Mouse (Mus musculus): ENCODE measurements around the gene 4930579G24Rik.
A peak's percentile ranks its signal among the peaks of the same experiment; 100 is the strongest.

4930579G24Rik gene

GRCm38 (mm10) chr3:79628561-79629415, at the start of gene 4930579G24Rik:
Gene 4930579G24Rik (plus strand): TSS chr3:79629079.
- peak; percentile 95 for DNase-seq

DNA sequence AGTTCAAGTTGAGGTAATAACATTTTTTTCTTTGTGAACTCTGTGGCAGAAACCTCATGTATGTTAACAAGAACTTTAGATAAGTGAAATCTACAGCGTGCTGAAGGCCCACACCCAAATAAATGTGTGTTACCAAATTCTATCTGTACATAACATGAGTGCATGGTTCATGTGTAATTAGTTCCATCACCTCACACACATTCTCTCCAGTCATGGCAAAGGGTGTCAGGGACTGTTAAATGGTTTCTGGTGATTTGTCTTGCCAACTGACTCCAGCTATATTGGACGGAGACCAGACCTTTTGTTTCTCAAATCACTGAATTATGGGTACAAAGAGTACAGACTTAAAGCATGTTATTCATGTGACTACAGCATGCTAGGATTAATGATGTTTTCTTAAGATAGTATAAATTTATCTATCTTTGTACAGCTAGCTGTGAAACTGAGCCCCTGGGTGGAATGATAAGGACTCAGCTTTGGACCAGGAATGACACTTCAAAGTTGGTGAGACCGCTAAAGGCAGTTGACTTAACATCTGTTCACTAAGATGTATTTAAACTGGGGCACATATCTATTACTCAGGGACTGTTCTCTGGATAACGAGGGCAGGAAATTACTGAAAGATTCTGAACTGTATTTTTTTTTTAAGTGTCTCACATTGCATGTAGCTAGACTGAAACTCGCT, 48.8 kb upstream of the 4930579G24Rik start:
- no peak for DNase-seq

GRCm38 (mm10) chr3:79586804-79587203, 42.1 kb upstream of the 4930579G24Rik start:
- peak; percentile 86 for DNase-seq

GRCm38 (mm10) chr3:79589671-79590070, 39.2 kb upstream of the 4930579G24Rik start:
- no peak for DNase-seq

- peak; percentile 78 for DNase-seq
These were observed 37.8 kb upstream of the 4930579G24Rik start, which contains the start of gene Ppid for GRCm38 (mm10) chr3:79590863-79591792. Gene Ppid (plus strand): TSS chr3:79591342.

- no peak for DNase-seq
These were observed 36.9 kb upstream of the 4930579G24Rik start for GRCm38 (mm10) chr3:79591793-79592471.

- no peak for DNase-seq
These were observed 33.4 kb upstream of the 4930579G24Rik start for GRCm38 (mm10) chr3:79595468-79595867.

- DNase-seq, result no peak
These were observed 19.0 kb upstream of the 4930579G24Rik start for GRCm38 (mm10) chr3:79609886-79610285.

GRCm38 (mm10) chr3:79627484-79628181, 1.2 kb upstream of the 4930579G24Rik start:
- DNase-seq, result no peak

DNA sequence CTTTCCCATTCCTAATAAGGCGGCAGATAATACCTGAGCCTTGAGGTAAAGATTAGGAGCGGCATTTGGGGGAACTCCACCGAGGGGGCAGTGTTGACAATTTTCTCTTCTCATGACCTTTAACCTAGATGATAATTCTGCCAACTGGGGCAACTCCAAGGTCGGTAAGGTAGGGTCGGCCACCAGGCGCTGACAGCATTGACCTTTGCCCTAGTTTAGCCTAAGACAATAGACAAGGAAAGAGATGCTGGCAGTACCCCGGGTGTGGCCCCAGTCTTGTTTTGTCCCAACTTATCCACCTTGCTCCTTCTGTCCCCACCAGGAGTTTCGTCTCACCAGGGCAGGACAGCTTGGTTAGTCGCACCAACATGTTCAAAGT, 708 bp upstream of the 4930579G24Rik start:
- DNase-seq, result no peak

DNA sequence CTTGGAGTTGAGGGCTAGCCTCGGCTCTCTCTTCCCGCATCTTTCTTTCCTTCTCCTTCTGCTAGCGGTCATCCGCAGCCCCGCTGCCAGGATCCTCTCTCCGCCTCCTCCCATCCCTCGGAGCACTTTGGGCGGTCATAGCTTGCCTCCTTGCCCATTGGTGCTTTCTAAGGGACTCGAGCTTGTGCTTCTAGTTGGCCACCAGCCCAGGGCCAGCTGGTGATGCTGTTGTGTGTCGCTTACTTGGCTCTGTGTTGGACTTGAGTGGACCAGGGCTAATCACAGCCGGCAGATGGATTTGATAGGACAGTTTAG, 494 bp downstream of the 4930579G24Rik start, which contains the start of gene Etfdh:
TSS of gene Etfdh (minus strand) at position 85 of the 315 bp plus-strand sequence.
- DNase-seq, result peak; percentile 45

- no peak for DNase-seq
These were observed 23.2 kb downstream of the 4930579G24Rik start for GRCm38 (mm10) chr3:79652129-79652528.

DNA sequence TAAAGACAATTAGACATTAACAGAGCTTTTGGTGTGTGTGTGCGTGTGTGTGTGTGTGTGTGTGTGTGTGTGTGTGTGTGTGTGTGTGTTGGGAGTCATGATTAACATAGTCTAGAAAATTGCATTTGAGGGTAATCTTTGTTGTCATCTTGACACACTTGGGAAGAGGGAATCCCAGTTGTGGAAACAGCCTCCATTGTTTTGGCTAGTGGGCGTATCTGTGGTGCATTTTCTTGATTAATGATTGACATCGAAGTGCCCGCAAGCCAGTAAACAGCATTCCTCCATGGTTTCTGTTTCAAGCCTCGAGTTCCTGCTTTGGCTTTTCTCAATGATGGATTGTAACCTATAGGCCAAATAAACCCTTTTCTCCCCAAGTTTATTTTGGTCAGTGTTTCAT, 27.8 kb downstream of the 4930579G24Rik start:
- DNase-seq, result no peak

- DNase-seq, result peak; percentile 36
These were observed 36.0 kb downstream of the 4930579G24Rik start for GRCm38 (mm10) chr3:79664787-79665408.

DNA sequence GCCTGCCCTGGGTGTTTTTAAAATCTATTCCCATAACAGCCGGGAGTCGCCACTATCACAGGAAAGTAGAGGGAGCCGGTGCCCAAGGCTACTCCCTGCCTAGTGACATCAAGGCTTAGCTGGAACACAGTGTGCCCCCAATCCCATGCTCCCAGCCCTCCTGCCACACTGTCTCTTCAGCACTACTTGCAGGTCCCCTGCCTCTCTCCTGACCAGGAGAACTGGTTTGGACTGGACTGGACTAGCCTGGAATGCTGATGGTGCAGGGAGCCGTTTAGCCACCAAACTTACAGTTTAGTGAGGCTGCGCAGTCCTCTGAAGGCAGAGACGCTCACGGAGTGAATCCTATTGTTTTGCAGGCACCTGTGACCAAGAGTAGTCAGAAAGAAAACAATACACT, 41.7 kb downstream of the 4930579G24Rik start:
- DNase-seq, result no peak

- DNase-seq, result no peak
These were observed 43.3 kb downstream of the 4930579G24Rik start for GRCm38 (mm10) chr3:79672188-79672587.

GRCm38 (mm10) chr3:79673082-79673481, 44.2 kb downstream of the 4930579G24Rik start:
- peak; percentile 29 for DNase-seq

DNA sequence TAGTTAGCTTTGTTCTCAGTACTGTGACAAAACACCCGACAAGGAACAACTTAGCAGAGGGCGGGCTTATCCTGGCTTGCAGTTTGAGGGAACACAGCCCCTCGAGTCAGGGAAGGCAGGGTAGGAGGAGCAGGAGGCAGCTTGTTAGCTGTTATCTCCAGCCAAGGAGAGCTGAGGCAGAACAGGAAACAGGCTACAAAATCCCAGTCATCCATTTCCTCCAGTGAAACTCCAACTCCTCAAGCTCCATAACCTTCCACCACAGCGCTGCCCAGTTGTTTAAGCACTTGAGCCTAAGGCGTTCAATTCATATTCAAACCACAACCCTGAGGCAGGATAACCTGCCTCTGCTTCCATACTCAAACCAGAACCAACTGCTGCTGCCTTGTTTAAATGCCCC, 45.8 kb downstream of the 4930579G24Rik start:
- DNase-seq, result no peak

DNA sequence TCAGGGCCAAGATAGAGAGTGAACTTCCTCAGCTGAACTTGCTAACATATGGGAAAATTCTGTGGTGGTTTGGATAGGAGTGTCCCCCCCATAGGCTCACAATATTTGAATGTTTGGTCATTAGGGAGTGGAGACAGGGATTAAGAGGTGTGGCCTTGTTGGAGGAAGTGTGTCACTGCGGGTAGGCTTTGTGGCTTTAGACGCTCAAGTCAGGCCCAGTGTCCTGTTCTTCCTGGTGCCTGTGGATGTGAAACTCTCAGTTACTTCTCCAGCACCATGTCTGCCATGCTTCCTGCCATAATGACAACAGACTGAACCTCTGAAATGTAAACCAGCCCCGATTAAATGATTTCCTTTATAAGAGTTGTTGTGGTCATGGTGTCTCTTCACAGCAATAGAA, 47.5 kb downstream of the 4930579G24Rik start:
- DNase-seq, result no peak
